Mouse (Mus musculus): ENCODE data around the gene Igsf6.
"Not testable (repeated sequence)": the region's sequence is repeated elsewhere in the genome, so short reads cannot be mapped to it uniquely, and the experiment has no call there.

Gene Igsf6

DNA sequence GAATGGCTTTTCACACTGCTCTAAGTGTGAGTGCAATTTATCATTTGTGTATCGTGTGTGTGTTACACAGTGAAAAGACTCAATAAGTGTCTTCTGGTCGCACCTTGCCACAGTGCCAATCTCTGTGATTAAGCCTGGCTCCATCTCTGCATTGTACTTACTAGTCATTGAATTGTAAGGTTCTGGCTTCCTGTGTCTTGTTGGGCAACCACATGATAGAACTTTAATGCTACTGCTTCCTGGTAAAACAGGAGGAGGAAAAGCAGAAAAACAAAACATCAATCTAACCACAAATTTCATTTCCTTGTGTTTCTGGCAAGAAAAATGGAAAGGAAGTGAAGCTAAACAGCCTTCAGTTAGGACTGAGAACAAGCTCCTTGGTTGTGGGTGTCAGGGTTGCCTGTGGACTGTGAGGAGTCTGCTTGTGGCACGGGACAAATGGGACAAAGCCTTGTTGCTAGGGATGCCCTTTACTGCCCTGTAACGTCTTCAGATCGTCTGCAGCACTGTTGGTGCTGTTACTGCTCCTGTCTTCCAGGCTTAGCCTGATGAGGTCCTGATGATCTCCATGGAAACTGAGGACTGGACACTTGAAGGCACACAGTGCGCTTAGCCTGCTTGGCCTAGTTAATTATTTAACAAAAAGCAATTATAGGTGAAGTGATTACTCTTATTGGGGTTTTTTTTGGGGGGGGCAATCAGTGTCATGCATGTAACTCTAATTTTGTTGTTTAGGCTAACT, 14.7 kb downstream of the Igsf6 start:
- no peak for DNase-seq (ENCODE audit: low read depth in 1 of 2, low spot score in 2 of 2)

GRCm38 (mm10) chr7:121053071-121053470, 21.3 kb downstream of the Igsf6 start:
- no peak for DNase-seq (ENCODE audit: low read depth in 1 of 2, low spot score in 2 of 2)

DNA sequence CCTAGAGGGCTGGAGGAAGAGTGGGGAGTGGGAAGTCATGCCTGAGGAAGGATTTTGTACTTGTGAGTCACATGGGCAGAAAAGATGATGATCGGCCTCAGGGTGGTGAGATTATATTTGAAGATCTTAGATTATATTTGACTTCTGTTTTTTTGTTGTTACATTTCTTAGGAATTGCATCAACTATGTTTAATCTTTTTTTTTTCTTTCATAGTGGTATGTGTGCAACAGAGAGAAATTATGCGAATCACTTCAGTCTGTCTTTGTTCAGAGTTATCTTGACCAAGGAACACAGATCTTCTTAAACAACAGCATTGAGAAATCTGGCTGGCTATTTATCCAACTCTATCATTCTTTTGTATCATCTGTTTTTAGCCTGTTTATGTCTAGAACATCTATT, 26.7 kb downstream of the Igsf6 start:
- no peak for DNase-seq (ENCODE audit: low read depth in 1 of 2, low spot score in 2 of 2)

DNA sequence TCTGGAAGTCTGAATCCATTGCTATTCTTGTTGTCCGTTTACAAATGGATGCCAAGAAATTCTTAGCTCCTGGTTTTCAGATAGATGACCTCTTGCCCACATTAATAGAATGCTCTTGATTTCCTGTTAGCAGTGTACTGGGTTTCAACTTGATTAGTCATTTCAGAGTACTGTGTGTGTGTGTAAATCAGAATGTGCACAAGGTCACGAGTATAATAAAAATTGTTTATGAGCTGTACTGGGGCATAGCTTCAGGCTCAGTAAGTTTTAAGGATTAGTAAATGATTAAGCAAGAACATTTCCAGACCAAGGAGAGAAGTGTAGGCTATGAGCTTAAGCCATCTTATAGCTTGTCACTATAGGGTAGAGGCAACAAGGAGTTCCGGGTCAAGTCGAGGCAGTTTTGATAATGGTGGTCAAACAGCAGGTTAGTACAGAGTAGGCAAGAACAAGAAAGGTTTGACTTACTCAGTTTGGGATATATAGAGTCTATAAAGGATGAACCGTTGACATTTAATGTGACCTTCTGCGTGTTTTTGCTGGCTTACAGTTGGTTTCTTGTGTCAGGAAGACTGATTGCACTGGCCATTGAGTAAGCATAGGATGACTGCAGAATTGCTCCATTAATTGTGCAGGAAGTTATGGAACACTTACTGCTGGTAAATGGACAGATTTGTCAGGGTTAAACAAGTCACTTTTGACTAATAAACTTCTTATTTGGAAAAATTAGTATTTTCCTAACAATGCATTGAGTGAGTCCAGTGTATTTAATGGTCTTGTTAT, 28.5 kb downstream of the Igsf6 start:
- DNase-seq (ENCODE audit: low read depth in 1 of 2, low spot score in 2 of 2), result no peak

- no peak for DNase-seq (ENCODE audit: low read depth in 1 of 2, low spot score in 2 of 2)
These were observed 30.1 kb downstream of the Igsf6 start for GRCm38 (mm10) chr7:121044251-121044650.

- no peak for DNase-seq (ENCODE audit: low read depth in 1 of 2, low spot score in 2 of 2)
These were observed 30.9 kb downstream of the Igsf6 start for GRCm38 (mm10) chr7:121043510-121043909.

DNA sequence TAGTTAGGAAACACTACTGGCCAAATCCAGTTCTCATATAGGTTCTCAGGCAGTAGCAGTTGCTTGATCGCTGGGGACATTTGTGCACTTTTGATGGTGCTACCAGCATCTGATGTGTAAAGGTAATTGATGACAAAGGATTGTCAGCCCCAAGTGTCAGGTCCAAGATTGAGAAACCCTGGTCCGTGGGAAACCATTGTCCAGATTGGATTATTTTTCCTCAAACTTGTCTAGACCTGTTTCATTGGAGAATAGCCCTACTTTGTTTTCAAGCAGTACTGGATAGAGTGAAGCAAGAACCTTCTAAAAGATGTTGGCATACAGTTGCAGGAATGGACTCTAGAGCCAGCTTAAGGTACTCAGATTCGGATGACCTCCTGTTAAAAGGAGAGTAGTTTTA, 31.4 kb downstream of the Igsf6 start:
- no peak for DNase-seq (ENCODE audit: low read depth in 1 of 2, low spot score in 2 of 2)

- DNase-seq (ENCODE audit: low read depth in 1 of 2, low spot score in 2 of 2), result no peak
These were observed 32.4 kb downstream of the Igsf6 start for GRCm38 (mm10) chr7:121041989-121042388.

DNA sequence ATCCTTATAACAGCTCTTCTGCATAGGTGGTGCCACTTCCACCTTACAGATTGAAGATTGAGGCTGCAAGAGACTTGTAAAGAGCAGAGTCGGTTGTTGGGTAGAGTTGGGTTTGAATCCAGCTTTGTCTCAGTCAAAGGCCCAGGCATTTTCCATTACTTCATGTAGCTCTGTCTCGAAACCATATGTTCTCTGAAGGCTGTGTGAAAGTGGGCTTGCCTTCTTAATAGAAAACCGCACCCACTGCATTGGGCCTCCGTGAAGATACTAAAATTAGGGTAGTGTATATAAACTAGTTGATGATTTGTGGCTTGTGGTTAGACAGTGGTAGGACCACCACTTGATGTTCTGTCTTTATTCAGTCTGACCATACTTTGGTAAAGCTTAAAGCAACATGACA, 33.8 kb downstream of the Igsf6 start:
- DNase-seq (ENCODE audit: low read depth in 1 of 2, low spot score in 2 of 2), result no peak

DNA sequence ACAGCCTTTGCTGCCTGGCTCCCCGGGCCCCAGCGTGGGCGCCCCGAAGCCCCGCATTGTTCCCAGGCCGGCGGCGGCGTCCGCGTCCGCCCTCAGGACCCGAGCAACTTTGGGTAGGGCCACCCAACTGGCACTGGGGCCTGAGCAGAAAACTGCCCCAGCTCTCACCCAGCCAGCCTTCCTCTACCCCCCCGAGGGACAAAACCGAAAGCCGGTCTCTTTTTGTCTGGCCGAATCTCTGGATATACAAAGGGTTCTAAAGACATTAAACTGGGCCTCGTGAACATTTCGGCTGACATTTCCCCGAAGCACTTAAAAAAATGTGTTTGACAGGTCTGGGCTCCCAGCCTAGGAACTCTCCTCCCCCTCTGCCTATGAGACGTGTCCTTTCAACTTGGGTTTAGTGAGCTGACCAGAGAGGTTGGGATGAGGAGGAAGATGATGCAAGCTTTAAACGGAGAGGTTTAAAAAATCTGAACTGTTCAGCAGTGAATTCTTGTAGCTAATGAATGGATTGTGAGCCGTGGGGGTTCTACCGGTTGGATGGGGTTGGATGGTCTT, 39.1 kb downstream of the Igsf6 start:
- no peak for DNase-seq (ENCODE audit: low read depth in 1 of 2, low spot score in 2 of 2)

GRCm38 (mm10) chr7:121034701-121035141, 39.7 kb downstream of the Igsf6 start:
- DNase-seq (ENCODE audit: low read depth in 1 of 2, low spot score in 2 of 2), result no peak

- DNase-seq (ENCODE audit: low read depth in 1 of 2, low spot score in 2 of 2), result peak; percentile 79 to 84
These were observed 40.3 kb downstream of the Igsf6 start, which contains the start of gene Mettl9 for GRCm38 (mm10) chr7:121033856-121034652. Gene Mettl9, plus strand, starts transcription at chr7:121034445.

DNA sequence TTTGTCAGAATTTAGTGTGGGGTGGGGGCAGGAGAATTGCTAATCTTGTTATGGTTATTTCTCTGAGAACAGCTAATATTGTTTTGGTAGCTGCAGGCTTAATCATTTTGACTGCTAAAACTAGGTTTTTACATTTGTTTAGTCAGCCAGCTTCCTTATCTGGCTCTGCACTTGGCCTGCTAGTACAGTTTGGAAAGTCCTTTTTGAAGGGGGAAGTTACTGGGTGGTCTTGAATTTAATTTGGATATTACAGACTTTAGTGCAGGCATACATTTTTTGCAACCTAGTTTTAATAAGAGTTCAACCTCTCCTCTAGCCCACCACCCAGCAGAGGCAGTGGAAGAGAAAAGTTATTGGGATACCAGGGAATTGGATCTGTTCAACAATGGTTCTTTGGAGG, 44.4 kb downstream of the Igsf6 start:
- DNase-seq (ENCODE audit: low read depth in 1 of 2, low spot score in 2 of 2), result not testable (repeated sequence)

GRCm38 (mm10) chr7:121026300-121026699, 48.1 kb downstream of the Igsf6 start:
- no peak for DNase-seq (ENCODE audit: low read depth in 1 of 2, low spot score in 2 of 2)

- no peak for DNase-seq (ENCODE audit: low read depth in 1 of 2, low spot score in 2 of 2)
These were observed 49.0 kb downstream of the Igsf6 start for GRCm38 (mm10) chr7:121025221-121026008.

GRCm38 (mm10) chr7:121020277-121020676, 54.1 kb downstream of the Igsf6 start:
- no peak for DNase-seq (ENCODE audit: low read depth in 1 of 2, low spot score in 2 of 2)

DNA sequence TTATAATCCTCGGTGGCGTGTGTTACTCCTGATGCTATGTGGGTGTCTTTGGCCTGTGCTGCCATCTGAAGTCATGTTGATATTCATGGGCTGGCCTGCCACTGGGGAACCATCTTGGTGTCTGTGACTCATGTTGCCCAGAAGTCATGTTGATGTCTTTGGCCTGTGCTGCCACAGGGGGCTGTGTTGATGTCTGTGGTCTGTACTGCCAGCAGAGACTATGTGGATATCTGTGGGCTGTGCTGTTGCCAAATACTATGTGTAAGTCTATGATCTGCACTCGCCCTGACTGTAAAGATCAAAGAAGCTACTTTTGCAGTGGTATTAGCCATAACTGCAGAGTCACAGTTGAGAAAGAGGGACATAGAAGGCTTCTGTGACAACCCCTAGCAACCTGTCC, 55.6 kb downstream of the Igsf6 start:
- DNase-seq (ENCODE audit: low read depth in 1 of 2, low spot score in 2 of 2), result no peak

- DNase-seq (ENCODE audit: low read depth in 1 of 2, low spot score in 2 of 2), result no peak
These were observed 59.9 kb downstream of the Igsf6 start for GRCm38 (mm10) chr7:121014486-121014885.

Data from monocyte, adult 2 months (primary cell).